Mouse (Mus musculus): Measurements from ENCODE around the gene Sgf29. TPM values are rescaled to one million over a fixed set of nuclear protein-coding genes. Genes with fewer than 3 reads are reported as not detected.
"Not testable (repeated sequence)": the region's sequence is repeated elsewhere in the genome, so short reads cannot be mapped to it uniquely, and the experiment has no call there.

Sgf29 gene
- polyA plus RNA-seq, 1 experiment from 2014 or later, result 29.1 TPM

DNA sequence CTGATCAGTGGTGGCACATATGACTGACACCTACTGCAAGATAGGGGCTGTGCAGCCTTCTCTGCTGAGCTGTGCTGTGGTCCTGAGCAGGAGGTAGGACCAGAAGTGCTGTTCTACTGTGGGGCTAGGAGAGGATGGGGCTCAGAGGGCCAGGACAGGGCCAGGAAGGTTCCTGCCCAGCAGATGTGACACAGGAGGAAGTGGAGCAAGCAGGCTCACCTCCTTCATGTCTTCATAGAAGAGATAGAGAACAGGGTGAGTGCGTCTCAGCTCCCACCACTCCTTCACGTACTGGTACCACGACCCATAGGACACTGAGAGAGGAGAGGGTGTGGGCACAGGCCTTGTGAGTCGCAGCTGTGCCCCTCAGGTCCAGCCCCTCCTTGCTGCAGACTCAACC lies 39.0 kb downstream of the Sgf29 start:
- not testable (repeated sequence) for H3K4me3 ChIP-seq (replicated peaks); H3K4me2 ChIP-seq; H3K9me3 ChIP-seq (replicated peaks); H3K9ac ChIP-seq; H3K27me3 ChIP-seq; ATAC-seq (ENCODE audit: insufficient read depth); H3K27ac ChIP-seq (replicated peaks)
- peaks cover 36% of the 10 kb centered on the region for H3K4me1 ChIP-seq (replicated peaks)
- H3K36me3 ChIP-seq (replicated peaks), result peaks cover 14% of the 10 kb centered on the region
- WGBS (ENCODE audit: insufficient replicate concordance), result 54% methylated on average over 4 of the region's 4 CpGs

- no peaks in the 10 kb centered on the region for H3K27me3 ChIP-seq
- H3K4me3 ChIP-seq (replicated peaks), result no peak overlapping the region
- peak; percentile 43; the same call in 1 of the 2 replicates for ATAC-seq (ENCODE audit: insufficient read depth)
- H3K9me3 ChIP-seq (replicated peaks), result no peaks in the 10 kb centered on the region
- H3K4me1 ChIP-seq (replicated peaks), result peaks cover 39% of the 10 kb centered on the region
- no peak overlapping the region for H3K4me2 ChIP-seq
- H3K36me3 ChIP-seq (replicated peaks), result peaks cover 14% of the 10 kb centered on the region
- H3K9ac ChIP-seq, result no peak overlapping the region
- 70% methylated on average over 3 of the region's 3 CpGs for WGBS (ENCODE audit: insufficient replicate concordance)
- H3K27ac ChIP-seq (replicated peaks), result peak overlapping the region; percentile 53; the same call in 1 of the 2 replicates
Observed at GRCm38 (mm10) chr7:126689021-126689420, 39.9 kb downstream of the Sgf29 start.

DNA sequence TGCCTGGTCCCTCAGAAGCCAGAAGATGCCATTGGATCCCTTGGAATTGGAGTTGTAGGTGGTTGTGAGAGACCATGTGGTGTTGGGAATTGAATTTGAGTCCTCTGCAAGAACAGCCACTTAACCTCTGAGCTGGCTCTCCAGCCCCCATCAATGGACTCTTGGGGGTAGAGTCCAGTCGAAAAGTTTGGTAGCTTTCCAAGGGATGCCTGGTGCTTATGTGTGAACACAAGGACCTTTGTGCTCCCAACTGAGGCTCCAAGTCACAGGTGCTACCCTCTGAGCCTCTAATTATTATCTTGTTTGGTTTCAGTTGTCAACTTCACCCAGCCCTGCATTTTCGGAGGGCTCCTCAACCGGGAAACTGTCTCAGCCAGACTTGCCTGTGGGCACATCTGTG lies 41.6 kb downstream of the Sgf29 start:
- ATAC-seq (ENCODE audit: insufficient read depth), result no peak
- Histone ChIP-seq H3K9ac (no peak overlapping the region), H3K27ac (replicated peaks) (no peak overlapping the region; the same call in 1 of the 2 replicates)

DNA sequence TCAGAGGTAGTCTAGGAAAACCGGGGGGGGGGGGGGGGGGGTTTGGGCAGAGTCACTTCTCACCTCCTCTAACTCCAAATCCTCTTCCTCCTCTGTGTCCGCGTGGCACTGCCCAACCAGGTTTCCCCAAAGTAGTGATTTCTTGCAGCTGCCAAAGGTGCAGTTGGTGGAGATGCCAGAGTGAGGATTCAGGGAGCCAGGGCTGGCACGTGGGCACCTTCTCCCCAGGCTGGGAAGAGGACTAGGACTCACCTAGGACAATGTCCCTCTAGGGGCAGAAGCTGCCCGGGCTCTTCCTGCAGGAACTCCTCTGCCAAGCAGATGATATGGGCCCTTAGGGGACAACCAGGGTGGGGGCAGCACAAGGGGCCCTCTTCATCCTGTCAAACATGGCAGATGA lies 42.6 kb downstream of the Sgf29 start:
- H3K27me3 ChIP-seq, result no peaks in the 10 kb centered on the region
- 73% methylated on average over 5 of the region's 5 CpGs for WGBS (ENCODE audit: insufficient replicate concordance)
- H3K36me3 ChIP-seq (replicated peaks), result peaks cover 17% of the 10 kb centered on the region
- no peak overlapping the region for H3K27ac ChIP-seq (replicated peaks)
- no peak overlapping the region for H3K9ac ChIP-seq
- no peaks in the 10 kb centered on the region for H3K9me3 ChIP-seq (replicated peaks)
- no peak for ATAC-seq (ENCODE audit: insufficient read depth)
- H3K4me2 ChIP-seq, result no peak overlapping the region
- no peak overlapping the region for H3K4me3 ChIP-seq (replicated peaks)
- H3K4me1 ChIP-seq (replicated peaks), result peaks cover 49% of the 10 kb centered on the region

More for the DNA sequence above, 41.6 kb downstream of the Sgf29 start:
- Histone ChIP-seq H3K4me2 (no peak overlapping the region), H3K9me3 (replicated peaks) (no peaks in the 10 kb centered on the region), H3K27me3 (no peaks in the 10 kb centered on the region), H3K36me3 (replicated peaks) (peaks cover 14% of the 10 kb centered on the region), H3K4me1 (replicated peaks) (peaks cover 43% of the 10 kb centered on the region), H3K4me3 (replicated peaks) (no peak overlapping the region)
- WGBS (ENCODE audit: insufficient replicate concordance), result 66% methylated on average over 3 of the region's 3 CpGs

DNA sequence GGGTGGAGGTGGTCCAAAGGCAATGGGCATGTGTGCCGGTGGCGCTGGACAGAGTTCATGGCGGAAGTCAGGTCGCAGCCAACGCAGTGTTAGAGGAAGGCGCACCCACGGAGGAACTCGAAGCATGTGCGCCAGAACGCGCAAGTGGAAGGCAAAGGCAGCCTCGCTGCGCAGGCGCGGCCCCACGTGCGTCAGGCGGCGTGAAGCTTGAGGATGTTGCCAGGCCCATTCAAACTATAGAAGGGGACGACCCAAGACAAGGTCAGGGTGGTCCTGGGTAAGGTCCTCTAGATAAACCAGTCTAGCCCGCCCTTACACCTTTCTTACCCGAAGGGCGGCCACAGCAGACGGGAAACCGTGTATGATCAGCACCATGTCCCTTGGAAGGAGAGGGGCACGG lies 43.3 kb downstream of the Sgf29 start:
- WGBS (ENCODE audit: insufficient replicate concordance), result 89% methylated on average over 26 of the region's 26 CpGs

GRCm38 (mm10) chr7:126693256-126693655 lies 44.1 kb downstream of the Sgf29 start:
- Histone ChIP-seq H3K27ac (replicated peaks) (no peak overlapping the region), H3K27me3 (no peaks in the 10 kb centered on the region), H3K9me3 (replicated peaks) (no peaks in the 10 kb centered on the region), H3K4me3 (replicated peaks) (no peak overlapping the region), H3K4me1 (replicated peaks) (peaks cover 52% of the 10 kb centered on the region), H3K9ac (no peak overlapping the region), H3K36me3 (replicated peaks) (peaks cover 28% of the 10 kb centered on the region), H3K4me2 (no peak overlapping the region)
- 17% methylated on average over 3 of the region's 3 CpGs for WGBS (ENCODE audit: insufficient replicate concordance)
- ATAC-seq (ENCODE audit: insufficient read depth), result no peak

More for the DNA sequence above, 43.3 kb downstream of the Sgf29 start:
- Histone ChIP-seq H3K9ac (no peak overlapping the region), H3K27ac (replicated peaks) (no peak overlapping the region), H3K4me2 (no peak overlapping the region), H3K36me3 (replicated peaks) (peaks cover 19% of the 10 kb centered on the region), H3K9me3 (replicated peaks) (no peaks in the 10 kb centered on the region), H3K4me1 (replicated peaks) (peaks cover 50% of the 10 kb centered on the region), H3K27me3 (no peaks in the 10 kb centered on the region), H3K4me3 (replicated peaks) (no peak overlapping the region)
- no peak for ATAC-seq (ENCODE audit: insufficient read depth)

- Histone ChIP-seq H3K4me1 (replicated peaks) (peaks cover 52% of the 10 kb centered on the region), H3K27ac (replicated peaks) (no peak overlapping the region), H3K9me3 (replicated peaks) (no peaks in the 10 kb centered on the region), H3K36me3 (replicated peaks) (peaks cover 29% of the 10 kb centered on the region), H3K4me3 (replicated peaks) (no peak overlapping the region), H3K9ac (no peak overlapping the region), H3K27me3 (no peaks in the 10 kb centered on the region), H3K4me2 (no peak overlapping the region)
- 73% methylated on average over 7 of the region's 7 CpGs for WGBS (ENCODE audit: insufficient replicate concordance)
- ATAC-seq (ENCODE audit: insufficient read depth), result no peak
Observed at GRCm38 (mm10) chr7:126693781-126694180, 44.7 kb downstream of the Sgf29 start.

GRCm38 (mm10) chr7:126694441-126695051 lies 45.4 kb downstream of the Sgf29 start:
- no peak for ATAC-seq (ENCODE audit: insufficient read depth)
- Histone ChIP-seq H3K4me2 (peak overlapping the region; percentile 92), H3K27me3 (no peaks in the 10 kb centered on the region), H3K4me1 (replicated peaks) (peaks cover 55% of the 10 kb centered on the region), H3K36me3 (replicated peaks) (peaks cover 37% of the 10 kb centered on the region), H3K9me3 (replicated peaks) (no peaks in the 10 kb centered on the region), H3K27ac (replicated peaks) (peak overlapping the region; percentile 24), H3K9ac (no peak overlapping the region), H3K4me3 (replicated peaks) (peak overlapping the region; percentile 79)
- 58% methylated on average over 10 of the region's 10 CpGs for WGBS (ENCODE audit: insufficient replicate concordance)

- Histone ChIP-seq H3K4me1 (replicated peaks) (peaks cover 55% of the 10 kb centered on the region), H3K9ac (peak within 1 kb of the TSS; percentile 78), H3K4me3 (replicated peaks) (peak within 1 kb of the TSS; percentile 79), H3K9me3 (replicated peaks) (no peaks in the 10 kb centered on the region), H3K4me2 (peak within 1 kb of the TSS; percentile 92), H3K27ac (replicated peaks) (peak within 1 kb of the TSS; percentile 90), H3K36me3 (replicated peaks) (peaks cover 43% of the 10 kb centered on the region), H3K27me3 (no peaks in the 10 kb centered on the region)
- under 1% methylated on average over 31 of the region's 31 CpGs for WGBS (ENCODE audit: insufficient replicate concordance)
- ATAC-seq (ENCODE audit: insufficient read depth), result peak; percentile 82
Observed at GRCm38 (mm10) chr7:126695210-126695611, 46.1 kb downstream of the Sgf29 start, which contains the start of gene Bola2. TSS of gene Bola2 (plus strand) at chr7:126695401.

DNA sequence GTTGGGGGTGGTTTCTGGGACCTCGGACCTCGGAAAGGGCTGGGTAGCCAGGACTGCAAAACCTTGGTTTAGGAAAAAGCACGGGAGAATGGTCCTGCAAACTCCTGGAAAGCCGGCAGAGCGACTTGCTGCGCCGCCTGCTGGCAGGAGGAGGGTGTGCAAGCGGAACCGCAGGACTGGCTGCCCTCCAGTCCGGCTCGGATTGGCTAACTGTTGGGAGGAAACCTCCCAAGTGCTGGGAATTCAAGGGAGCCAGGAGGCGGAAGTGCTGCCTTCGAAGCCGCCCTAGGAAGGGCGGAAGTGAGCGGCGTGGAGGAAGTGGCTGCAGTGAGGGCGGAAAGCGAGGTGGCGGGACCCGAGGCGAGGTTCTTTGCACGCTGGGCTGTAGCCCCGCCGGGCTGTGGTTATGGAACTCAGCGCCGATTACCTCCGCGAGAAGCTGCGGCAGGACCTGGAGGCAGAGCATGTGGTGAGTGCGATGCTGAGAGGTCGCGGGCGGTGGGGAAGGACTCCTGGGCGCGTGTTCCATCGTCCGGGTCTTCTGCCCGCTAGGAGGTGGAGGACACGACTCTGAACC lies 46.6 kb downstream of the Sgf29 start, which contains the start of gene Slx1b:
Gene Slx1b (minus strand): TSS at position 154 of the 577 bp plus-strand sequence.
- H3K4me3 ChIP-seq (replicated peaks), result peak within 1 kb of the TSS; percentile 79
- H3K4me1 ChIP-seq (replicated peaks), result peaks cover 60% of the 10 kb centered on the region

DNA sequence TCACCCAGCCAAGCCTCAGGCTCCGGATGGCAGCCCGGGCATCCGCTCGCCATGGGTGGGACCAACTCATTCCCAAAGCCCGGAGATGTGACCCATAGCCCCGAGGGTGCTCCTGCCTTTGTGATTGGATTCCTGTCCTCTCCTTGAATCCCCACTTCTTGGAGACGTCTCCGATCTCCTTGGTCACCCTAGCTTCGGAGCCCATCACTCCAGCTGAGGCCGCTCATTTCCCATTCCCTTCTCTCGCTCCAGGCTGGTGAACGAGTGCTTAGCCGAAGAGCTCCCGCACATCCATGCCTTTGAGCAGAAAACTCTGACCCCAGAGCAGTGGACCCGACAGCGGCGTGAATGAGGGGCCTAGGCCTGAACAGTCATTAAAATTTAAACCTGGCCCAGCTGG lies 47.2 kb downstream of the Sgf29 start:
- no peaks in the 10 kb centered on the region for H3K9me3 ChIP-seq (replicated peaks)
- H3K4me3 ChIP-seq (replicated peaks), result peak overlapping the region; percentile 79
- peaks cover 49% of the 10 kb centered on the region for H3K36me3 ChIP-seq (replicated peaks)
- peaks cover 61% of the 10 kb centered on the region for H3K4me1 ChIP-seq (replicated peaks)
- peak overlapping the region; percentile 61 for H3K27ac ChIP-seq (replicated peaks)
- H3K9ac ChIP-seq, result peak overlapping the region; percentile 78
- WGBS (ENCODE audit: insufficient replicate concordance), result 4% methylated on average over 17 of the region's 17 CpGs
- H3K27me3 ChIP-seq, result no peaks in the 10 kb centered on the region
- ATAC-seq (ENCODE audit: insufficient read depth), result 0 out of 2 replicates have a peak, but pooled peaks have one; percentile 2
- H3K4me2 ChIP-seq, result peak overlapping the region; percentile 92

More for the DNA sequence above, 46.6 kb downstream of the Sgf29 start, which contains the start of gene Slx1b:
- WGBS (ENCODE audit: insufficient replicate concordance), result under 1% methylated on average over 40 of the region's 40 CpGs
- Histone ChIP-seq H3K27ac (replicated peaks) (peak within 1 kb of the TSS; percentile 90), H3K4me2 (peak within 1 kb of the TSS; percentile 92), H3K36me3 (replicated peaks) (peaks cover 48% of the 10 kb centered on the region), H3K27me3 (no peaks in the 10 kb centered on the region), H3K9me3 (replicated peaks) (no peaks in the 10 kb centered on the region), H3K9ac (peak within 1 kb of the TSS; percentile 78)
- peak; percentile 96 for ATAC-seq (ENCODE audit: insufficient read depth)

All from liver, embryonic 15.5 days (tissue).